Mouse (Mus musculus): ENCODE results near the gene Ttl. TPM values are rescaled to one million over a fixed set of nuclear protein-coding genes. Genes with fewer than 3 reads are reported as not detected.

Ttl gene
- polyA plus RNA-seq, 1 experiment from 2014 or later = 19.6 TPM

DNA sequence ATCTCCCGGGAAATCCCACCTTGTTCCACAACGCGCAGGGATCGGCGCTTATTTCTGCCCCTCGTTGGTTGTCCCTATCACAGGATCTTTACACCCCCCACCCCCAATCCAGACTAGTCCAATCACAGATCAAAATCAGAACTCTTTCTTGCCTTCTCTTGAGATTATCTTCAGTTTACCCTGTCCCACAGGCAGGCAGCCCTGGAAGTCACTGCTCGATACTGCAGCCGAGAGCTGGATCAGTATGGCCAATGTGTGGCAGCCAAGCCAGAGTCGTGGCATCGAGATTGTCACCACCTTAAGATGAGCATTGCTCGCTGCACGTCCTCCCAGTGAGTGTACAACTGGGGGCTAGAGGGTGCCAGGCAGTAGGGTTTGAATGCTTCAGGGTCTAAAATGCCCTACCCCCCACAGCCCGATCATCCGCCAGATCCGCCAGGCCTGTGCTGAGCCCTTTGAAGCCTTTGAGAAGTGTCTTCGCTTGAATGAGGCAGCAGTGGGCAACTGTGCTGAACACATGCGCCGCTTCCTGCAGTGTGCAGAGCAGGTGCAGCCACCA is 64.3 kb downstream of the Ttl start:
- no peaks in the 10 kb centered on the region for H3K27me3 ChIP-seq
- H3K9ac ChIP-seq = peak overlapping the region; percentile 74
- peaks cover 56% of the 10 kb centered on the region for H3K36me3 ChIP-seq
- H3K4me3 ChIP-seq = peak overlapping the region; percentile 65
- ATAC-seq (ENCODE audit: insufficient number of reproducible peaks, insufficient read depth, low FRiP score, low TSS enrichment, low read depth) = 0 out of 2 replicates have a peak, but pooled peaks have one; percentile 13
- peak overlapping the region; percentile 90 for H3K4me2 ChIP-seq
- peaks cover 14% of the 10 kb centered on the region for H3K4me1 ChIP-seq
- H3K9me3 ChIP-seq = peaks cover 8% of the 10 kb centered on the region; the same call in 1 of the 2 replicates
- peak overlapping the region; percentile 91 for H3K27ac ChIP-seq
- WGBS = 37% methylated on average over 18 of the region's 18 CpGs

DNA sequence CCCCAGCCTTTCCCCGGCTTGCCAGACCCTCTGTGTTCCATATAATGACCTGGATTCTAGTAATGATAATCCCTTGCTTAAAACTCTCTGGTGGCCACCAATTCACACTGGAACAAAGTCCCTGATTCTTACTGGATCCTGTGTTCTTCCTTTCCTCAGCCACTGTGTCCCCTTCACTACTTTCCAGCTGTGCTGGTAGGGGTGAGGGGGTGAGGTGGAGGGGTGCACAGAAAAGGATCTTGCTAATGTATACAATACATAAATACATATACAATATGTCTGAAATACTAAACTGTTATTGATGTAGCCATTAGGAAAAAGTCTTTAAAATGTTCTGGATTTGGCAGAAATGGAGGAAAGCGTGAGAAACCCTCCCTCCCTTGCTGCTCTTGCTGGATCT is 65.0 kb downstream of the Ttl start:
- Histone ChIP-seq H3K27me3 (no peaks in the 10 kb centered on the region), H3K36me3 (peaks cover 49% of the 10 kb centered on the region), H3K9me3 (peaks cover 8% of the 10 kb centered on the region; the same call in 1 of the 2 replicates), H3K9ac (peak overlapping the region; percentile 74), H3K27ac (no peak overlapping the region), H3K4me2 (peak overlapping the region; percentile 90), H3K4me3 (peak overlapping the region; percentile 65; the same call in 1 of the 2 replicates), H3K4me1 (peaks cover 14% of the 10 kb centered on the region)
- no peak for ATAC-seq (ENCODE audit: insufficient number of reproducible peaks, insufficient read depth, low FRiP score, low TSS enrichment, low read depth)
- 98% methylated on average over 2 of the region's 2 CpGs for WGBS

DNA sequence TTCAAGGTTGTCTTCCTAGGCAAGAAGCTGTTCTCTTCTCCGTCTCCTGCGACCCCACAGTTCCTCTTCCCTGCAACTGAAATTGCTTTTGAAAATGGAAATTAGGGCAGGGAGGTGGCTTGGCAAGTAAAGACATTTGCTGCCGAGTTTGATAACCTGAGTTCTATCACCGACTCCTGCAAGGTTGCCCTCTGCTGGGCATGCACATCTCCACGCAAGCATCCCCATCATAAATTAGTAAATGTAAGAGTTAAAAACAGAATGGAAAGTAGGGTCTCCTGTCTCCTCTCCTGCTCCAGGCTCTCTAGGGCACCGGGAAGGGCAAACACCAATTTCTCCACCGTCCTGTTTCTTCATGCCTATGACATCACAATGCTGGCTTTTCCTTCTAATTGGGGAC is 66.5 kb downstream of the Ttl start:
- 95% methylated on average over 7 of the region's 7 CpGs for WGBS
- no peak for ATAC-seq (ENCODE audit: insufficient number of reproducible peaks, insufficient read depth, low FRiP score, low TSS enrichment, low read depth)
- Histone ChIP-seq H3K9ac (no peak overlapping the region), H3K4me3 (no peak overlapping the region), H3K9me3 (peaks cover 8% of the 10 kb centered on the region; the same call in 1 of the 2 replicates), H3K4me2 (no peak overlapping the region), H3K27me3 (no peaks in the 10 kb centered on the region), H3K27ac (no peak overlapping the region), H3K4me1 (peaks cover 14% of the 10 kb centered on the region), H3K36me3 (peaks cover 35% of the 10 kb centered on the region)

DNA sequence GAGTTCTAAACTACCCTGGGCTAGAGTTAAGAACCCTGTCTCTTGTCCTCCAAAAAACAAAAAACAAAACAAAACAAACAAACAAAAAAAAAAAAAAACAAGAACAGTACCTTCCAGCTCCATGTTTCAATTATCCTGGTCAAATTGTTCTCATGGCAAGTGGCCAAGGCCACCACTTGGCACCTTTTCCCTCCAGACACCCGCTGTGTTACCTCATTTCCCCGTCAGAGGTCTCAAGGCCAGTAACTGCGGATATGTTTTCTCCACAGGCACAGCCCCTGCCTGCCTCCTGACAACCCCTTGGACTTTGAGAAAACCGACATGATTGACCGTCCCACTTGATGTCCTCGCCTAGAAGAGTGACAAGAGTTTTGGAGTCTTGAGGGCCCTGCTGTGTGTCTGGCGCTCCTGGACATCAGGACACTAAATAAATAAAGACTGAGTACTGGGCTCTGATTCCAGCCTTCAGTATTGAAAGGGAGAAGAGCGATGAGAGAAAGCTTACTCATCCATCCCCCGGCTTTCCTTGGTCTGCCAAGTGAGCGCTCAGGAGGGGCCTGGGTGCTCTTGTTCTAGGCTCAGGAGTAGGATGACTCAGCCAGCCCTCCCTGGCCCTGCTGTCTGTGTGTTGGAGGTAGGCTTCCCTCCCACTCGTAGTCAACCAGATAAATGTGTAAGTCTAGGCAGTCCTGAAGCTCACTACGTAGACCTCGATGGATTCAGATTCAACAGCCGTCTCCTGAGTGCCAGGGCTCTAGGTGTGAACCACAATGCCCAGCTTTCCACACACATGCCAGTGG is 67.5 kb downstream of the Ttl start:
- Histone ChIP-seq H3K27me3 (no peaks in the 10 kb centered on the region), H3K27ac (no peak overlapping the region), H3K9ac (no peak overlapping the region), H3K4me1 (peaks cover 14% of the 10 kb centered on the region), H3K36me3 (peaks cover 26% of the 10 kb centered on the region), H3K4me2 (no peak overlapping the region), H3K9me3 (peaks cover 8% of the 10 kb centered on the region; the same call in 1 of the 2 replicates), H3K4me3 (no peak overlapping the region)
- 96% methylated on average over 14 of the region's 14 CpGs for WGBS
- no peak for ATAC-seq (ENCODE audit: insufficient number of reproducible peaks, insufficient read depth, low FRiP score, low TSS enrichment, low read depth)

DNA sequence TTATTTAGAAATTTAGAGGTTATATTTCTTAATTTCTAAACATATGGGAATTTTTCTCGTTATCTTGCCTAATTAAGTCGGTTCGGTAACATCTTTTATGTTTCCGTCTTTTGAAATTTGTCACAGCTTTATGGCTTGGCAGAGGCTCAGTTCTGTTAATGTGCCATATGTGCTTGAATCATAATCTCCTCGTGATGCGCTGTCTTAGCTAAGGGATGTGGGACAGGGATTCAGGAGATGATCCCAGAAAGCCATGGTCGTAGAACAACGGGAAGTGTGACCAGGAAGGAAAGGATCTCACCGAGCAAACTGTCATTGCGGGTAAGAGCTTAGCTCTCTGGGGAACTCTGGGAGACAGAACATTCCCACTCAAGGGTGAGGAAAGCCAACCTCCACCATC is 74.2 kb downstream of the Ttl start:
- 84% methylated on average over 10 of the region's 10 CpGs for WGBS
- no peak overlapping the region for H3K4me3 ChIP-seq
- H3K27ac ChIP-seq = no peak overlapping the region
- no peaks in the 10 kb centered on the region for H3K27me3 ChIP-seq
- no peak overlapping the region for H3K4me2 ChIP-seq
- no peaks in the 10 kb centered on the region for H3K9me3 ChIP-seq
- no peak for ATAC-seq (ENCODE audit: insufficient number of reproducible peaks, insufficient read depth, low FRiP score, low TSS enrichment, low read depth)
- no peaks in the 10 kb centered on the region for H3K4me1 ChIP-seq
- H3K36me3 ChIP-seq = no peaks in the 10 kb centered on the region
- no peak overlapping the region for H3K9ac ChIP-seq

Other genes with a start within 250 kb of the Ttl start
- 28.4 and 32.0 TPM in 2 replicates for gene Tmem87b, start 247.8 kb upstream of the Ttl start, polyA plus RNA-seq (2015; fragmentation: Nextera tagmentation; extraction: Ambion mirVana)
- 2.9 and 3.4 TPM in 2 replicates for gene Fbln7, start 203.0 kb upstream of the Ttl start, polyA plus RNA-seq (2015; fragmentation: Nextera tagmentation; extraction: Ambion mirVana)
- 8.8 and 8.9 TPM in 2 replicates for gene Zc3h8, start 121.9 kb upstream of the Ttl start, polyA plus RNA-seq (2015; fragmentation: Nextera tagmentation; extraction: Ambion mirVana)
- gene Zc3h6, start 98.5 kb upstream of the Ttl start, polyA plus RNA-seq (2015; fragmentation: Nextera tagmentation; extraction: Ambion mirVana) = 2.3 and 3.7 TPM in 2 replicates
- 24.1 TPM in 2 replicates for gene Gm10762, start 98.2 kb upstream of the Ttl start, polyA plus RNA-seq (2015; fragmentation: Nextera tagmentation; extraction: Ambion mirVana)
- 0.06 and 0.10 TPM in 2 replicates for gene Vinac1, start 17.8 kb upstream of the Ttl start, polyA plus RNA-seq (2015; fragmentation: Nextera tagmentation; extraction: Ambion mirVana)
- 27.3 and 29.4 TPM in 2 replicates for gene Polr1b, start 35.1 kb downstream of the Ttl start, polyA plus RNA-seq (2015; fragmentation: Nextera tagmentation; extraction: Ambion mirVana)
- 29.8 and 31.7 TPM in 2 replicates for gene Chchd5, start 63.8 kb downstream of the Ttl start, polyA plus RNA-seq (2015; fragmentation: Nextera tagmentation; extraction: Ambion mirVana)
- 30.4 TPM in 2 replicates for gene Slc20a1, start 132.8 kb downstream of the Ttl start, polyA plus RNA-seq (2015; fragmentation: Nextera tagmentation; extraction: Ambion mirVana)
- 51.3 and 53.4 TPM in 2 replicates for gene Ckap2l, start 231.3 kb downstream of the Ttl start, polyA plus RNA-seq (2015; fragmentation: Nextera tagmentation; extraction: Ambion mirVana)
- not detected in 2 replicates for gene Il1a, start 244.0 kb downstream of the Ttl start, polyA plus RNA-seq (2015; fragmentation: Nextera tagmentation; extraction: Ambion mirVana)